In genomic region chrX:73914827-73915703, GRCm38 (mm10) we compare ENCODE assay signal across 8 mouse cellular contexts. TPM values are rescaled to one million over a fixed set of nuclear protein-coding genes. Genes with fewer than 3 reads are reported as not detected.
A peak's percentile ranks its signal among the peaks of the same experiment; 100 is the strongest.
DNase-seq lines count a peak whose midpoint lies in the region; ATAC-seq and TF ChIP-seq lines count a peak whose summit lies in the region.

No protein-coding gene starts in this region.

- peak; percentile 98 for DNase-seq in ES-CJ7 (ENCODE audit: low read depth, low spot score)
- DNase-seq in heart, postnatal 10 days, result peak; percentile 91 to 92
- DNase-seq in large intestine, adult 2 months (ENCODE audit: low read depth, low spot score), result peak; percentile 73
- DNase-seq in liver, postnatal 0 days, result peak; percentile 88
- DNase-seq in thymus, adult 18-20 months, result peak; percentile 89 to 92

- ATAC-seq in cerebellum, adult (ENCODE audit: insufficient number of reproducible peaks, low FRiP score, low TSS enrichment), result peak; percentile 97
- peak; percentile 97 for ATAC-seq in forebrain, embryonic 13.5 days
- peak; percentile 96 for ATAC-seq in liver, postnatal 0 days
- ATAC-seq in neural tube, embryonic 14.5 days (ENCODE audit: low read depth), result peak; percentile 97

- peak; percentile 68 for TF ChIP-seq CTCF in liver, postnatal 0 days (IDR thresholded peaks at IDR 0.05; ENCODE audit: low read depth)

- H3K36me3 ChIP-seq in forebrain, embryonic 13.5 days (ENCODE audit: poor library complexity, severe bottlenecking), result peaks cover 35% of the 10 kb centered on the region; the same call in 1 of the 2 replicates
- 0 out of 2 replicates have a peak, but pooled peaks cover 8% of the 10 kb centered on the region for H3K36me3 ChIP-seq in liver, postnatal 0 days (replicated peaks; ENCODE audit: insufficient read depth, low read length)
- 0 out of 2 replicates have a peak, but pooled peaks cover 5% of the 10 kb centered on the region for H3K36me3 ChIP-seq in neural tube, embryonic 14.5 days (ENCODE audit: control insufficient read depth, insufficient read depth, low read length)

- H3K4me2 ChIP-seq in forebrain, embryonic 13.5 days, result peak overlapping the region; percentile 51
- peak overlapping the region; percentile 70 for H3K4me2 ChIP-seq in liver, postnatal 0 days (ENCODE audit: low read depth, low read length)
- H3K4me2 ChIP-seq in neural tube, embryonic 14.5 days (ENCODE audit: low read depth, low read length), result peak overlapping the region; percentile 32; the same call in 1 of the 2 replicates

- H3K9me3 ChIP-seq in forebrain, embryonic 13.5 days (replicated peaks), result no peaks in the 10 kb centered on the region
- no peaks in the 10 kb centered on the region for H3K9me3 ChIP-seq in liver, postnatal 0 days (ENCODE audit: low read length)
- no peaks in the 10 kb centered on the region for H3K9me3 ChIP-seq in neural tube, embryonic 14.5 days (ENCODE audit: control insufficient read depth, low read length)

- no peaks in the 10 kb centered on the region for H3K27me3 ChIP-seq in forebrain, embryonic 13.5 days
- H3K27me3 ChIP-seq in liver, postnatal 0 days (ENCODE audit: insufficient read depth, low read length), result no peaks in the 10 kb centered on the region
- H3K27me3 ChIP-seq in neural tube, embryonic 14.5 days (ENCODE audit: control insufficient read depth, insufficient read depth, low read length), result no peaks in the 10 kb centered on the region

- H3K4me1 ChIP-seq in forebrain, embryonic 13.5 days, result peaks cover 8% of the 10 kb centered on the region; the same call in 1 of the 2 replicates
- peaks cover 5% of the 10 kb centered on the region; the same call in 1 of the 2 replicates for H3K4me1 ChIP-seq in liver, postnatal 0 days (ENCODE audit: insufficient read depth)
- no peaks in the 10 kb centered on the region for H3K4me1 ChIP-seq in neural tube, embryonic 14.5 days (ENCODE audit: control insufficient read depth, insufficient read depth, low read length)

- 0 out of 2 replicates have a peak overlapping the region, but pooled peaks have one; percentile 26 for H3K9ac ChIP-seq in forebrain, embryonic 13.5 days
- peak overlapping the region; percentile 53 for H3K9ac ChIP-seq in liver, postnatal 0 days (replicated peaks)
- 0 out of 2 replicates have a peak overlapping the region, but pooled peaks have one; percentile 16 for H3K9ac ChIP-seq in neural tube, embryonic 14.5 days (replicated peaks; ENCODE audit: low read depth, low read length)

- no peak for TF ChIP-seq EP300 in liver, postnatal 0 days (IDR thresholded peaks at IDR 0.05; ENCODE audit: low read depth)

- peak overlapping the region; percentile 75 for H3K27ac ChIP-seq in forebrain, embryonic 13.5 days
- peak overlapping the region; percentile 86 for H3K27ac ChIP-seq in liver, postnatal 0 days (ENCODE audit: low read depth)
- peak overlapping the region; percentile 60 for H3K27ac ChIP-seq in neural tube, embryonic 14.5 days (ENCODE audit: low read depth, low read length)

- WGBS in forebrain, embryonic 13.5 days, result 24% methylated on average over 31 of the region's 31 CpGs
- WGBS in large intestine, adult 2 months, result 15% methylated on average over 31 of the region's 31 CpGs
- WGBS in liver, postnatal 0 days (ENCODE audit: insufficient replicate concordance), result 21% methylated on average over 31 of the region's 31 CpGs
- WGBS in neural tube, embryonic 14.5 days, result 28% methylated on average over 31 of the region's 31 CpGs

- intact Hi-C loops in heart, postnatal 10 days (cut with DNase I), result no loop called here

- peak overlapping the region; percentile 19 for H3K4me3 ChIP-seq in forebrain, embryonic 13.5 days
- peak overlapping the region; percentile 37 for H3K4me3 ChIP-seq in liver, postnatal 0 days (ENCODE audit: low read depth, low read length)
- H3K4me3 ChIP-seq in neural tube, embryonic 14.5 days (ENCODE audit: low read depth, low read length), result no peak overlapping the region

RNA-seq across cellular contexts. Expression of gene Arhgap4, which starts 6.6 kb away (rescaled TPM):
- polyA plus RNA-seq in forebrain, embryonic 13.5 days (2015; fragmentation: Nextera tagmentation; extraction: Ambion mirVana), result 1.7 and 2.0 TPM in 2 replicates
- total RNA-seq in heart, postnatal 10 days (2021), result 1 to 10 TPM; 1.8 to 2.5 TPM
- 23.9 and 25.9 TPM in 2 replicates for polyA plus RNA-seq in large intestine, adult 2 months (2012; rRNA removed)
- polyA plus RNA-seq in liver, postnatal 0 days (2015; fragmentation: Nextera tagmentation; extraction: Ambion mirVana), result 5.1 and 5.2 TPM in 2 replicates
- 3.3 and 3.8 TPM in 2 replicates for polyA plus RNA-seq in neural tube, embryonic 14.5 days (2014; fragmentation: Nextera tagmentation; extraction: Ambion mirVana)

RNA-seq across cellular contexts. Expression of gene Naa10, which starts 6.7 kb away (rescaled TPM):
- 127 and 132 TPM in 2 replicates for polyA plus RNA-seq in forebrain, embryonic 13.5 days (2015; fragmentation: Nextera tagmentation; extraction: Ambion mirVana)
- total RNA-seq in heart, postnatal 10 days (2021), result 10 to 100 TPM; 60.1 to 69.0 TPM
- 95.2 and 104 TPM in 2 replicates for polyA plus RNA-seq in large intestine, adult 2 months (2012; rRNA removed)
- 48.9 and 51.8 TPM in 2 replicates for polyA plus RNA-seq in liver, postnatal 0 days (2015; fragmentation: Nextera tagmentation; extraction: Ambion mirVana)
- 94.5 and 106 TPM in 2 replicates for polyA plus RNA-seq in neural tube, embryonic 14.5 days (2014; fragmentation: Nextera tagmentation; extraction: Ambion mirVana)

RNA-seq across cellular contexts. Expression of gene Renbp, which starts 15.6 kb away (rescaled TPM):
- 7.2 and 8.9 TPM in 2 replicates for polyA plus RNA-seq in forebrain, embryonic 13.5 days (2015; fragmentation: Nextera tagmentation; extraction: Ambion mirVana)
- total RNA-seq in heart, postnatal 10 days (2021), result 10 to 100 TPM; 14.2 to 14.9 TPM
- polyA plus RNA-seq in large intestine, adult 2 months (2012; rRNA removed), result 5.6 and 7.3 TPM in 2 replicates
- polyA plus RNA-seq in liver, postnatal 0 days (2015; fragmentation: Nextera tagmentation; extraction: Ambion mirVana), result 22.3 and 22.6 TPM in 2 replicates
- polyA plus RNA-seq in neural tube, embryonic 14.5 days (2014; fragmentation: Nextera tagmentation; extraction: Ambion mirVana), result 6.5 and 7.9 TPM in 2 replicates

RNA-seq across cellular contexts. Expression of gene L1cam, which starts 19.2 kb away (rescaled TPM):
- 42.7 and 45.4 TPM in 2 replicates for polyA plus RNA-seq in forebrain, embryonic 13.5 days (2015; fragmentation: Nextera tagmentation; extraction: Ambion mirVana)
- 1 to 10 TPM; 1.5 to 1.6 TPM for total RNA-seq in heart, postnatal 10 days (2021)
- 22.3 and 41.7 TPM in 2 replicates for polyA plus RNA-seq in large intestine, adult 2 months (2012; rRNA removed)
- polyA plus RNA-seq in liver, postnatal 0 days (2015; fragmentation: Nextera tagmentation; extraction: Ambion mirVana), result 0.06 and 0.12 TPM in 2 replicates
- polyA plus RNA-seq in neural tube, embryonic 14.5 days (2014; fragmentation: Nextera tagmentation; extraction: Ambion mirVana), result 107 and 136 TPM in 2 replicates

RNA-seq across cellular contexts. Expression of gene Avpr2, which starts 23.2 kb away (rescaled TPM):
- 0.15 and 0.24 TPM in 2 replicates for polyA plus RNA-seq in forebrain, embryonic 13.5 days (2015; fragmentation: Nextera tagmentation; extraction: Ambion mirVana)
- not detected for total RNA-seq in heart, postnatal 10 days (2021)
- polyA plus RNA-seq in large intestine, adult 2 months (2012; rRNA removed), result 0.12 and 0.30 TPM in 2 replicates
- polyA plus RNA-seq in liver, postnatal 0 days (2015; fragmentation: Nextera tagmentation; extraction: Ambion mirVana), result 0.08 and 0.09 TPM in 2 replicates
- 0.09 TPM in 1 of 2 replicates, not detected in the other for polyA plus RNA-seq in neural tube, embryonic 14.5 days (2014; fragmentation: Nextera tagmentation; extraction: Ambion mirVana)
